Mouse (Mus musculus): Measurements from ENCODE around the gene Cdca7. TPM values are rescaled to one million over a fixed set of nuclear protein-coding genes. Genes with fewer than 3 reads are reported as not detected.

Cdca7 gene
- polyA plus RNA-seq, 1 experiment from 2014 or later, result 178 TPM

DNA sequence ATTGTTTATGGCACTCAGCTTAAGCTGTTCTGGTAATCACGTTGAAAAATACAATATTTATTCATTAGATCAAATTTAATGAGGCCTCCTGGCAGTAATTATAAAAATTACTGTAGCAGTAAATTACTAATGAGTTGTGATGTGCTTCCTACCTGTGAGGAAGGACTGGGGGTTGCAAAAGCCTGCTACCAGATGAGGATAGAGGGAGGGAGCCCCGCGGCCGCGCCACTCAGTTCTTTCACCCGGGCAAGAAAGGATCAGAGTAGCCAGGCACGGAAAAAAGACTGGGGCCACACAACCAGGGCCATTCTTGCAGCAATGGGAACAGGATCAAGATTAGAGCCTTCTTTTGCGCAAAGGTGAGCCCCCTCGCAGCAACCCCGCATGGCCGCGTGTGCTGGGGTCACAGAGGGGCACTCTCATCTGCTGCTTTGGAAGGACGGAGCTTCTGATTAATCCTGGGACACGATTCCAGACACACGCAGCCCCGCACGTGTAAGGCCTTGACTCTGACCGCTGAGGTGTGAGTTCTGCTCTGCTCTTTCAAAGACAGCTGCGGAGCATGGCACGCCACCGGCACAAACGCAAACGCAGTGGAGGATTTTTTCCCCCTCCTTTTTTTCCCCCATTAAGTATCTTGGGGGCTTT is 23.2 kb downstream of the Cdca7 start:
- H3K9me3 ChIP-seq, result no peaks in the 10 kb centered on the region
- peaks cover 11% of the 10 kb centered on the region for H3K4me1 ChIP-seq
- peak overlapping the region; percentile 66 for H3K4me2 ChIP-seq (replicated peaks)
- peak overlapping the region; percentile 63 for H3K9ac ChIP-seq
- peaks cover 6% of the 10 kb centered on the region; the same call in 1 of the 2 replicates for H3K27me3 ChIP-seq
- peak overlapping the region; percentile 32 for H3K4me3 ChIP-seq
- ATAC-seq (ENCODE audit: low FRiP score, low read depth), result no peak
- 3% methylated on average over 23 of the region's 23 CpGs for whole genome bisulfite sequencing
- H3K27ac ChIP-seq, result no peak overlapping the region
- H3K36me3 ChIP-seq, result no peaks in the 10 kb centered on the region

DNA sequence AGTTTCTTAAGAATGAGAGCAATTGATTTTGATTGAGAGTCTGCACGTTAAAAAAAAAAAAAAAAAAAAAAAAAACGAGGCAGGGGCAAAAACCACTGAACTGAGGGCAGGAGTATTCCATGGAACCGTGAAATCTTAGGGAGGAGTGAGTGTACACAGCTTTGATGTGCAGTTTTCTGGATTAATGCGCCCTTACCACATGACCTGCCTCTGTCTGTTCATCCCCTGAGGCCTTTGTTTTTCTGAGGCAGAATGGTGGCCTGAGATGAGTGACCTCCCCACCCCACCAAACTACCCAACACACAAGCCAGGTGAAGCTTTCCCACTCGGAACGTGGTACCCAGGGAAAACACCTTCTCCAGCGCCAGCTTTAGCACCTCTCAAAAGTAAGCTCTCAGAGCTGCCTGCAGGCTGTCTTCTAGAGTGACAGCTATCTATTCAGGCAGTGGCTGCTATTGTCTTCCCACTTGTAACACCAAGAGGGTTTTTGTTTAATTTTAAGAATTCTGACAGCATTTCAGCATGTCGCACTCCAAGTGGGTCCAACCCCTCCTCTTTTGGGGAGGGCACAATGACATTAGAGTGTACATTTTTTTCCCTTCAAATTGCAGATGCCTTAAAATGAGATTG is 23.9 kb downstream of the Cdca7 start:
- WGBS, result 27% methylated on average over 8 of the region's 8 CpGs
- H3K4me3 ChIP-seq, result peak overlapping the region; percentile 32; the same call in 1 of the 2 replicates
- no peak for ATAC-seq (ENCODE audit: low FRiP score, low read depth)

DNA sequence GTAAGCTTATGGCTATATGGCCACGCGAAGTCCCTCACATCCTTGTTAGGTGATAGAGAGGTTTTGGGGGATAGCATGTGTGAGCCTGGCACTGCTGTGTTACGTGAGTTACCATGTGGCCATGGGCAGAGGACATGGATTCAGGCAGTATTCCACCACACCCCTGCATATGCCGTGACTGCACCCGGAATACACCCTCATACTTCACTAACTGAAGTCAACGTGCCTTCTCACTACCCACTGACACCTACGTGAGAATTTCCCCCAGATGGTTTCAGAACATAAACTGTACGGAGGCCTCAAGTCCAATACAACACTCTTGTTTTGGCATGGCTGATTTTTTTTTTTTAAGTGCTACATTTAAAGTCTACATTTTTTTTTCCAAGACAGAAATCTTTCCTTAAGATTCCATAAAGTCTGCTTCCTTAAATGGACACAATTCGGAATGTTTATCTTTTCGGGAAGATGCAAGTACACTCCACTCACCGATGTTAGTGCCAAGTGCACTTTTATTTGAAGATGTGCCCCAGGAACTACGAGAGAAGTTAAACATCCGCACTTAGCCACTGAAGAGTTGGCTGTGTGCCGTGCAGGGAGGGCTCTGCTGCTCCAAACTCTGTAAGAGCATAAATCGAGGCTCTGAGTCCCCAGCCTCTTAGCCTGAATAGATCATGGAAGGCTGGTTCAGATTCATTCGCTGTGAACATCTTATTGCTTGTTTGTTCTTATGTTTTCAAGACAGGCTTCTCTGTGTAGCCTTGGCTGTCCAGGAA is 26.3 kb downstream of the Cdca7 start:
- H3K36me3 ChIP-seq, result no peaks in the 10 kb centered on the region
- peaks cover 6% of the 10 kb centered on the region; the same call in 1 of the 2 replicates for H3K27me3 ChIP-seq
- ATAC-seq (ENCODE audit: low FRiP score, low read depth), result no peak
- no peaks in the 10 kb centered on the region for H3K9me3 ChIP-seq
- 81% methylated on average over 16 of the region's 16 CpGs for WGBS
- peaks cover 11% of the 10 kb centered on the region for H3K4me1 ChIP-seq
- H3K27ac ChIP-seq, result no peak overlapping the region
- no peak overlapping the region for H3K4me3 ChIP-seq
- no peak overlapping the region for H3K4me2 ChIP-seq (replicated peaks)
- no peak overlapping the region for H3K9ac ChIP-seq

More for the DNA sequence above, 23.9 kb downstream of the Cdca7 start:
- Histone ChIP-seq H3K9ac (no peak overlapping the region; the same call in 1 of the 2 replicates), H3K27ac (no peak overlapping the region), H3K36me3 (no peaks in the 10 kb centered on the region), H3K4me1 (peaks cover 11% of the 10 kb centered on the region), H3K27me3 (peaks cover 6% of the 10 kb centered on the region; the same call in 1 of the 2 replicates), H3K9me3 (no peaks in the 10 kb centered on the region), H3K4me2 (replicated peaks) (peak overlapping the region; percentile 66)

DNA sequence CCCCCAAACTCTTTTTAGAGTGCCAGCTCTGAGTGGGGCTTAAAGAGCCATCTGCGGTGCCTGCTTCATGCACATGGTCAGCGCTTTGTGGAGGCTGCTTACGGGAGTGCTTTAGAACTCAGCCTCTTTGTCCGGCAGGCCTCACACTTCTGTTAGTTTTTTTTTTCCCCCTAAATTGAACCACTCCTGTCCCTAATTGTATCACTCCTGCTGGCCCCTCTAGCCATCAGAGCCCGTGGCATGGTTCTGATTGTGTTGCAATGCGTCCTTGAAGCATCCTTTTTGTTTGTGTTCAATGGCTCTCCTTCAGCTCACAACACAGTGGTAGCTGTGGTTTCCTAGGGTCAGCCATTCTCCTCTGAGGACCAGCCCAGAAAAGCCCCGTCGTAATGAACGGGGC is 27.7 kb downstream of the Cdca7 start:
- WGBS, result 57% methylated on average over 9 of the region's 9 CpGs
- peaks cover 15% of the 10 kb centered on the region for H3K4me1 ChIP-seq
- H3K9me3 ChIP-seq, result no peaks in the 10 kb centered on the region
- H3K27ac ChIP-seq, result no peak overlapping the region
- ATAC-seq (ENCODE audit: low FRiP score, low read depth), result no peak
- H3K36me3 ChIP-seq, result no peaks in the 10 kb centered on the region
- no peak overlapping the region for H3K9ac ChIP-seq
- H3K4me2 ChIP-seq (replicated peaks), result no peak overlapping the region
- no peak overlapping the region for H3K4me3 ChIP-seq
- H3K27me3 ChIP-seq, result peaks cover 6% of the 10 kb centered on the region; the same call in 1 of the 2 replicates

DNA sequence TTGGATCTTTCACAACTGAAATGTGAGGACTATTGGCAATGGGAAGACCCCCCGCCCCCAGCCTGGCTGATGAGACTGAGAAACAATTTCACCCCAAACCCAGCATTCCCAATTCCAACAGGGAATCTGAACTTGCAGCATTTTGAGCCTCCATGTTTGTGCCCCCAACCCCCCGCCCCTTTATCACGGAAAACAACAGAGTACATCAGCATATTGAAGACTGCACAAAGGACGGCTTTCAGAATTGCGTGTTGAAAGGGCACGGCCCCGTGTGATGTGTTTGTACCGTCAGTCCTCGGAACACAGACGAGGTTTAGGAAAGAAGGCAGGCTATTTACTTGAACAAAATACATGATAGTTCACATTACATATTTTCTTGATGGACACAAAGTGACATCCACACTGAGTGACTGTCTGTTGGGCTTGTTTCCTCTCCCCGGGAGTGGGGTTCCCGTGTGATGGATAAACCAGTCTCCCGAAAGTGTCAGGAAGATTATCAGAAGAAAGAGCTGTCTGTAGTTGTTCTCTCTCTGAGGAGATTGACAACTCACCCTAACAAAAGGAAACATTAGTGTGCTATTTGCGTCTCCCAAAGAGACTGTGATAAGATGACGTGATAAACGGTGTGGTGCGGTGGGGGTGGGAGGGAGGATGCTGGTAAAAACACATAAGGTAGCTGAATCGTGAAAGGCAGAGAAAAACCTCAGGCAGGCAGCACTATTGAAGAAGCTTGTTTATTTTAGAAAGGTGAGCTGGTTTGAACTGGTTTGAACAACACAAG is 32.1 kb downstream of the Cdca7 start:
- H3K9me3 ChIP-seq, result no peaks in the 10 kb centered on the region
- H3K4me2 ChIP-seq (replicated peaks), result no peak overlapping the region
- H3K36me3 ChIP-seq, result no peaks in the 10 kb centered on the region
- WGBS, result 70% methylated on average over 18 of the region's 18 CpGs
- no peak overlapping the region for H3K4me3 ChIP-seq
- H3K27me3 ChIP-seq, result no peaks in the 10 kb centered on the region
- H3K4me1 ChIP-seq, result 0 out of 2 replicates have a peak, but pooled peaks cover 8% of the 10 kb centered on the region
- H3K9ac ChIP-seq, result no peak overlapping the region
- ATAC-seq (ENCODE audit: low FRiP score, low read depth), result no peak
- no peak overlapping the region for H3K27ac ChIP-seq

DNA sequence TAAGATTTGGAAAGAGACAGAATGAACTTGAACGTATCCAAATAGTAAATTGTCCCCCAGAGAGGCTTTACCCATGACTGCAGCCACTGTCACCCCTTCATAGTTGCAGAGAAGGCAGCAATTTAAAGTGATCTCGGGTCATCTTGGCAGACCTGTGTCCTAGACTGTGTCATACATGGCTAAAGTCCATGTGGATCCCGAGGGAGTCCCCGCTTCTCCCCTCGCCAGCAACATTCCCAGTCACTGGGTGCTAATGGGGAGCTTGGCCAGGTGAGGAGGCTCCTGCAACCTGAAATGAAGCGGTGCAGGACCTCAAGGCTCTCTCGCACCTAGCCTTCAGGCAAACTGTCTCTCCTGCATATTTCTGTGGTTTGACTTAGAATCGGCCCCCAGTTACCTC is 32.9 kb downstream of the Cdca7 start:
- Histone ChIP-seq H3K27ac (no peak overlapping the region), H3K9me3 (no peaks in the 10 kb centered on the region), H3K36me3 (no peaks in the 10 kb centered on the region), H3K4me3 (no peak overlapping the region), H3K4me1 (0 out of 2 replicates have a peak, but pooled peaks cover 8% of the 10 kb centered on the region), H3K27me3 (no peaks in the 10 kb centered on the region), H3K9ac (no peak overlapping the region), H3K4me2 (replicated peaks) (no peak overlapping the region)
- 84% methylated on average over 8 of the region's 8 CpGs for WGBS
- ATAC-seq (ENCODE audit: low FRiP score, low read depth), result no peak

DNA sequence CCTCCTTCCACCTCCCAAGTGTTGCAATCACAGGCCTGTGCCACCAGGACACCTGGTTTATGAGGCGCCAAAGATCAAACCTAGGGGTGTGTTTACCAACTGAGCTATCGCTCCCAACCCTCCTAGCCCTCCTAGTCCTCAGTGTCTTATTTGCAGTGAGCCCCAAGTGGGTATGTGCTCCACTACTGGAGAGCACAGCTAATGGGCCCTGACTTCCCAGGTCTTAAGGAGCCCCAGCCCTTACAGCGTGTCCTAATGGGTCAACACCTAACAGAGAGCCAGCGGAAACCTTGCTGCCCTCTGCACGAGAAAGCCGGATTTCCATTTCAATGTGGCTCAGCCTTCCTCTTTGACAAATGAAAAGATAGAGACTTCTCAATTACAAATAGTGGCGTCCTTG is 39.6 kb downstream of the Cdca7 start:
- Histone ChIP-seq H3K9me3 (no peaks in the 10 kb centered on the region), H3K9ac (no peak overlapping the region), H3K4me2 (replicated peaks) (peak overlapping the region; percentile 49), H3K4me1 (peaks cover 21% of the 10 kb centered on the region), H3K4me3 (no peak overlapping the region), H3K36me3 (no peaks in the 10 kb centered on the region), H3K27me3 (peaks cover 23% of the 10 kb centered on the region), H3K27ac (no peak overlapping the region; the same call in 1 of the 2 replicates)
- 28% methylated on average over 7 of the region's 7 CpGs for WGBS
- no peak for ATAC-seq (ENCODE audit: low FRiP score, low read depth)

DNA sequence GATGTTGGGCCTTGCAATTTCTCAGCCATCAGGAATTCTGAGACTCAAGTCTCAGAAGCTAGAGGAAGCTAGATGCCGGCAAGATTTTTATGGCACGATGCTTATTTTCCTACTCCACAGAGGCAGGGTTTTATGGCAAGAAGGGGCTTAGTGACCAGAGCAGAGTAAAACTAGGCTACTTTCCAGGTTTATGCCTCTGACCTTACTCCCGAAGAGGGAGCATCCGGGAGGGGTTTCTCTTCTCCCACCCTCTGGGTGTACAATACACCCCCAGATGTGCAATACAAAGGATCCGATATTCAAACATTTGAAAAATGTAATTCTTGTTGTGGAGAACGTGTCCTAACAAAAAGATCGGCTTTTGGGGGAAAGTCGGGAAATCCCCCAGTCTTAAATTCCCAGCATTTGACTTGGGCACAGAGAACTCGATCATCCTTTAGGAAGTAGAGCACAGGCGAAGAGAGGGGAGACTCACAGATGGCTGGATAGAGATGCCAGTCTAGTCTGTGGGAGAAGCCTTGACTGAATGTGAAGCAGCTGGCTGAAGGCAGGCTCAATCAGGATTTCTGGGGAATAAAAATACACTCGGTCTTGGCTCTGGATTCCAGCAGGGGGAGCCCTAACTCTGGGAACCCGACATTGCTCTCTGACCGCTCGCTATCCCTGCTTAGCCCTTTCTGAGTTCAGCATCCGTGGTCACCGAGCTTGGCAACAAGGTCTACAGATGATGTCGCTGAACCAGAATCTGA is 40.2 kb downstream of the Cdca7 start:
- peak; percentile 69 for ATAC-seq (ENCODE audit: low FRiP score, low read depth)
- 13% methylated on average over 17 of the region's 17 CpGs for WGBS
- Histone ChIP-seq H3K4me2 (replicated peaks) (peak overlapping the region; percentile 49), H3K4me1 (peaks cover 21% of the 10 kb centered on the region), H3K36me3 (no peaks in the 10 kb centered on the region), H3K4me3 (peak overlapping the region; percentile 8; the same call in 1 of the 2 replicates), H3K9ac (peak overlapping the region; percentile 8; the same call in 1 of the 2 replicates), H3K27me3 (peaks cover 24% of the 10 kb centered on the region), H3K27ac (peak overlapping the region; percentile 33; the same call in 1 of the 2 replicates), H3K9me3 (no peaks in the 10 kb centered on the region)

DNA sequence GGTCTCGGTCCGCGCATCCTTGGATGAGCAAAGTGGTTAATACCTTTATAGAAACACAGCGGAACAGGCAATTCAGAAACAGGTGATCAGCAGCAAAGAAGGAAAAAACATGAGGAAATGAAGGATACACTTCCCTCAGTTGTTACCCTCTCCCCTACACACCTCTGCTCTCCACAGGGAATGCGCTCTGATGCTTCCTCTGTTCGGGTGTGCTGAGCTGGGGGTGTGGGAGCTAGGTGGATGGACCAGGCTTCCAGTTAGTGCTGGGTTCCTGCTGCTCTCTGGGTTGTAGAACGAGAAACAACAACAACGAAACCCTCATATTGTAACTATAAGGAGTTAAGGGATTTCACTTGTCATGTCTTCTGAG is 40.7 kb downstream of the Cdca7 start:
- Histone ChIP-seq H3K4me2 (replicated peaks) (peak overlapping the region; percentile 49), H3K27me3 (peaks cover 24% of the 10 kb centered on the region), H3K36me3 (no peaks in the 10 kb centered on the region), H3K9ac (peak overlapping the region; percentile 8; the same call in 1 of the 2 replicates), H3K4me1 (peaks cover 21% of the 10 kb centered on the region), H3K27ac (no peak overlapping the region), H3K9me3 (no peaks in the 10 kb centered on the region), H3K4me3 (peak overlapping the region; percentile 8; the same call in 1 of the 2 replicates)
- no peak for ATAC-seq (ENCODE audit: low FRiP score, low read depth)
- 23% methylated on average over 8 of the region's 8 CpGs for WGBS

DNA sequence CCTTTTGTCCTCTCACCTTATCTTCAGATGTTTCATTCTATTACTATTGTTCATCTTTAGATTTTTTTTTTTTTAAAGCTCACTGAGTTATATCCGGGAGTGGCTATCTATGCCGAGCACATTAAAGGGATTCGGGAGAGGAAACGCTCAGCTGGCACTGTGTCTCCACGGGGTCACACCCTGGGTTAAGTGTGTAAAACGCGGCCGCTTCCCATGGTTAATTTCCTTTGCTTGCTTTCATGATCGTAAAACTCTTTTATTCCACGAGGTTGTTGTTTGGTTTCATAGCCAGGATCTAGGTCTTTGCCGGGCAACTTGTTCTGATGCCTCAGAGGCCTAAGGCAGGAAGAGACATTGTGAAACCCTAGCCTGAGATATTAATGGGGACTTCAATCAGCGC is 48.1 kb downstream of the Cdca7 start:
- no peak overlapping the region for H3K9ac ChIP-seq
- no peak overlapping the region for H3K4me3 ChIP-seq
- H3K36me3 ChIP-seq, result no peaks in the 10 kb centered on the region
- H3K4me2 ChIP-seq (replicated peaks), result no peak overlapping the region
- H3K9me3 ChIP-seq, result no peaks in the 10 kb centered on the region
- no peak for ATAC-seq (ENCODE audit: low FRiP score, low read depth)
- WGBS, result 19% methylated on average over 12 of the region's 12 CpGs
- H3K4me1 ChIP-seq, result peaks cover 32% of the 10 kb centered on the region
- H3K27ac ChIP-seq, result no peak overlapping the region
- peaks cover 4% of the 10 kb centered on the region; the same call in 1 of the 2 replicates for H3K27me3 ChIP-seq

DNA sequence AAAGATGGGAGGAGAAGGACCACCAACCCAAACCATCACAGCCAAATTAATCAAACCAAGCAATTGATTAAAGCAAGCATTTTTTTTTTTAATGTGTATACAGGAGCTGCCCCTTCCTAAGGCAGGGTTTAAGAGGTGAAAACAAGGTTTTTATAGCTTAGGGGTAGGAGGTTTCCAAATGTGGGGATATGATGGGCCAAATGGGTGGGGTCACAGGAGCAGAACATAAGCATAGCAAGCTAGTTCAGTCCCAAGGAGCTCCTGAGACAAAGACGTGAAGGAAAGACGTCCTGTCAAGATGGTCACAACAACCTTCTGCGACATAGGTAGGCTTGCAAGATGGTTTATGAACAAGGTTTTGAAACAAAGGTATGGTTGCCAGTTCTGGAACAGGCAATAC is 49.6 kb downstream of the Cdca7 start:
- Histone ChIP-seq H3K9ac (no peak overlapping the region), H3K4me1 (peaks cover 40% of the 10 kb centered on the region), H3K9me3 (no peaks in the 10 kb centered on the region), H3K4me2 (replicated peaks) (no peak overlapping the region), H3K4me3 (no peak overlapping the region), H3K36me3 (no peaks in the 10 kb centered on the region), H3K27me3 (0 out of 2 replicates have a peak, but pooled peaks cover 2% of the 10 kb centered on the region), H3K27ac (no peak overlapping the region)
- ATAC-seq (ENCODE audit: low FRiP score, low read depth), result no peak
- WGBS, result 84% methylated on average over 3 of the region's 3 CpGs
